Mouse (Mus musculus) heart, adult 2 months (tissue): Measurements from ENCODE around the gene Ngb. TPM values are rescaled to one million over a fixed set of nuclear protein-coding genes. Genes with fewer than 3 reads are reported as not detected.

Experiments
- DNase-seq, 2 experiments: peaks; one replicate each; pipeline ENCODE4 v3.0.0; 2021
- H3K27ac ChIP-seq: fragments of 200-600 bp; 2 replicates; pipeline ENCODE4 v1.8.1; 2022
- H3K27me3 ChIP-seq: fragments of 200-500 bp; 2 replicates; pipeline ENCODE4 v1.6.1; 2012; ENCODE audit warnings: mild to moderate bottlenecking, low read length, inconsistent platforms, mixed read lengths; ENCODE audit not compliant: control insufficient read depth, insufficient read depth
- H3K36me3 ChIP-seq: fragments of 200-500 bp; 2 replicates; pipeline ENCODE4 v1.6.1; 2012; ENCODE audit warnings: low read length, inconsistent platforms; ENCODE audit not compliant: control insufficient read depth, insufficient read depth
- H3K4me1 ChIP-seq: fragments of 200-500 bp; 2 replicates; pipeline ENCODE4 v1.6.1; 2011; ENCODE audit warnings: low read length; ENCODE audit not compliant: control insufficient read depth, insufficient read depth
- H3K4me3 ChIP-seq: fragments of 200-600 bp; 2 replicates; pipeline ENCODE4 v1.8.1; 2022
- H3K79me2 ChIP-seq: fragments of 200-500 bp; replicated peaks from 2 replicates; pipeline ENCODE4 v1.6.1; 2012; ENCODE audit warnings: mild to moderate bottlenecking, inconsistent platforms, low read length, moderate library complexity, mixed read lengths; ENCODE audit not compliant: control insufficient read depth, insufficient read depth
- H3K9ac ChIP-seq: fragments of 200-500 bp; 2 replicates; pipeline ENCODE4 v1.6.1; 2012; ENCODE audit warnings: low read depth, mild to moderate bottlenecking, control low read depth, inconsistent platforms, low read length, mixed read lengths
- CTCF ChIP-seq: fragments of 200-600 bp; IDR thresholded peaks from 2 replicates; pipeline ENCODE4 v1.8.1; 2022; ENCODE audit warnings: antibody characterized with exemption, mild to moderate bottlenecking, moderate library complexity
- EP300 ChIP-seq: fragments of 200-500 bp; IDR thresholded peaks from 2 replicates; pipeline ENCODE4 v1.6.1; 2011; ENCODE audit warnings: low read depth, low read length, control low read depth; ENCODE audit not compliant: insufficient read depth
- POLR2A ChIP-seq: fragments of 200-500 bp; IDR thresholded peaks from 2 replicates; pipeline ENCODE4 v1.6.1; 2011; ENCODE audit warnings: mild to moderate bottlenecking, low read depth, low read length, control low read depth; ENCODE audit not compliant: insufficient read depth
- WGBS: fragments of 180-500 bp; shearing (Covaris S2); methylation state at CpG from one replicate; pipeline ENCODE4 v1.1.7; 2018; 5-methylcytosine and 5-hydroxymethylcytosine counted together
- intact Hi-C: fragments of 180-260 bp; cut with DNase I; formaldehyde crosslinking; loops from one replicate; pipeline ENCODE4 v1.15.1; 2025
- polyA plus RNA-seq: library from polyadenylated mRNA; depleted of rRNA; stranded (reverse); fragments of >200 nt; gene quantifications from 2 replicates; pipeline ENCODE4 v1.2.3, GENCODE M21; 2012
- total RNA-seq, 2 experiments: library from RNA; stranded (reverse); gene quantifications; 2 replicates each; pipeline ENCODE4 v1.2.3; 2021

The Ngb gene
- total and polyA plus RNA-seq, 3 experiments, result 0.14 TPM; not detected in 2

- WGBS, result 64% methylated on average over 4 of the region's 4 CpGs
- intact Hi-C loops, result no loop called here
- TF ChIP-seq CTCF (no peak), EP300 (no peak), POLR2A (no peak)
Measured at GRCm38 (mm10) chr12:87104796-87105195, 2.5 kb upstream of the Ngb start.

GRCm38 (mm10) chr12:87103471-87103870, 1.1 kb upstream of the Ngb start:
- Histone ChIP-seq H3K36me3 (no peaks in the 10 kb centered on the region), H3K9ac (no peak overlapping the region), H3K27me3 (peaks cover 5% of the 10 kb centered on the region; the same call in 1 of the 2 replicates), H3K4me1 (no peaks in the 10 kb centered on the region), H3K27ac (no peak overlapping the region), H3K4me3 (no peak overlapping the region), H3K79me2 (no peaks in the 10 kb centered on the region)
- intact Hi-C loops, result no loop called here
- WGBS, result 83% methylated on average over 4 of the region's 4 CpGs
- DNase-seq, result no peak
- no peak for TF ChIP-seq POLR2A
- no peak for TF ChIP-seq EP300
- TF ChIP-seq CTCF, result no peak

More at GRCm38 (mm10) chr12:87104796-87105195, 2.5 kb upstream of the Ngb start:
- no peak for DNase-seq
- Histone ChIP-seq H3K4me1 (no peaks in the 10 kb centered on the region), H3K27ac (no peak overlapping the region), H3K36me3 (no peaks in the 10 kb centered on the region), H3K9ac (no peak overlapping the region), H3K4me3 (no peak overlapping the region), H3K27me3 (peaks cover 5% of the 10 kb centered on the region; the same call in 1 of the 2 replicates), H3K79me2 (no peaks in the 10 kb centered on the region)

DNA sequence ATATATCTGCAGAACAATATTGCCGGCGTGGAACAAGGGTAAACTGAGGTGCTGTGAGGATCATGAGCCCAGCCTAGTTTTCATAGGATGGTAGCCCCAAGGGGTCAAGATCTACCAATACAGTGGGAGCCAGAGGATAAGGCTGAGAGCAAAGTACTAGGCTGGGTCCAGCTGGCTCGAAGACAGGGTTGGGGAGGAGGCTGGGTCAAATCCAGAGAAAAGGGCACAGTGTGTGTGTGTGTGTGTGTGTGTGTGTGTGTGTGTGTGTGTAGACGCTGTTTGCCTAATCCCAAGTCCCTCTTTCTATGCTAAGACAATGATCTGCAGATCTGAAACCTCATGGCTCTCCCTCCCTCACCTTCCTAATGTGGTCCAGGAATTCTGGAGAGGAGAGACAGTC, 2.0 kb downstream of the Ngb start:
- H3K9ac ChIP-seq, result no peak overlapping the region
- H3K4me3 ChIP-seq, result no peak overlapping the region
- intact Hi-C loops, result no loop called here
- no peak for TF ChIP-seq EP300
- TF ChIP-seq POLR2A, result no peak
- no peak for TF ChIP-seq CTCF
- no peaks in the 10 kb centered on the region for H3K79me2 ChIP-seq
- H3K27me3 ChIP-seq, result peaks cover 5% of the 10 kb centered on the region; the same call in 1 of the 2 replicates
- 76% methylated on average over 4 of the region's 4 CpGs for WGBS
- no peak for DNase-seq
- H3K4me1 ChIP-seq, result no peaks in the 10 kb centered on the region
- H3K27ac ChIP-seq, result no peak overlapping the region
- no peaks in the 10 kb centered on the region for H3K36me3 ChIP-seq

DNA sequence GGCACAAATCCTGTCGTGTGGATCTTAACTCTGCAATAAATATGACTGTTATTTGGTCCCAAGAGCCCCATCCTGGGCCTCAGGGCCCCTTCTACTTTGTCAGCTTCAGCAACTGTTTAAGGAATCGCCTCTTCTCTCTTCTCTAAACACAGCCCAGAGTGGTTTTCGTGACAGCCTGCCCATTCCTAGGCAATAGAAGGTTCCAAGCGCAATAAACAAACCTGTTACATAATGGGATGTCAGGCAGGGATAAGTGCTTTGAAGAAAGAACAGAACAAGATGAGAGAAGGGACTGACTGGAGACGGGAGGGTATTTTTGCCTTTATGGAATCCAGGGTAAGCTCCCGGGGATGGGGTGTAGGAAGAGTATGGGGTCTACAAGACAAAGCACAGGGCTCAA, 8.7 kb downstream of the Ngb start:
- no peaks in the 10 kb centered on the region for H3K4me1 ChIP-seq
- H3K36me3 ChIP-seq, result no peaks in the 10 kb centered on the region
- H3K79me2 ChIP-seq, result no peaks in the 10 kb centered on the region
- no peaks in the 10 kb centered on the region for H3K27me3 ChIP-seq
- intact Hi-C loops, result no loop called here
- no peak overlapping the region for H3K27ac ChIP-seq
- H3K4me3 ChIP-seq, result no peak overlapping the region
- DNase-seq, result no peak
- no peak for TF ChIP-seq POLR2A
- 70% methylated on average over 6 of the region's 6 CpGs for WGBS
- no peak overlapping the region for H3K9ac ChIP-seq

DNA sequence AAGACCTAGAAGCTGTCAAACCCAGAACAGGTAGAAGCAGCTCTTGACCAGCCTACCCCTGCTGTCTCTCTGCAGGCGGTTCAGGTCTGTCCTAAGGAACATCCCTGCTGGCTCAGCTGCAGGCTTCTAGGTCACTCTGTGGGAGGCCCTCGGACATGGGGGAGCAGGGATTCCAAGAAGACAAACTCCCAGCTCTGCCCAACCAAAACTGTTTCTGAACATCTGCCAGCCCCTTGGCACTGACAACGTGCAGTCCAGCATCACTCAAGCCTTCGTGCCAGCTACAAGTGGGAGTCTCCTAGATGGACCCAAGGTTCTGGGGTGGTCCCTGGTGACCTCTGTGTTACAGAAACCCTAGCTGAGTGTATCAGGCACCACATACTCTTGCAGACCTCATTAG, 9.1 kb downstream of the Ngb start:
- TF ChIP-seq POLR2A, result no peak
- TF ChIP-seq EP300, result no peak
- TF ChIP-seq CTCF, result no peak
- Histone ChIP-seq H3K36me3 (no peaks in the 10 kb centered on the region), H3K27ac (no peak overlapping the region), H3K27me3 (no peaks in the 10 kb centered on the region), H3K79me2 (no peaks in the 10 kb centered on the region), H3K4me1 (no peaks in the 10 kb centered on the region), H3K9ac (no peak overlapping the region), H3K4me3 (no peak overlapping the region)
- peak in 1 of 2 experiments; percentile 9 for DNase-seq
- intact Hi-C loops, result no loop called here
- 63% methylated on average over 4 of the region's 4 CpGs for WGBS

- TF ChIP-seq CTCF (no peak), POLR2A (no peak), EP300 (no peak)
- H3K9ac ChIP-seq, result no peak overlapping the region
- H3K27me3 ChIP-seq, result no peaks in the 10 kb centered on the region
- intact Hi-C loops, result no loop called here
- no peaks in the 10 kb centered on the region for H3K79me2 ChIP-seq
- DNase-seq, result no peak
- H3K36me3 ChIP-seq, result no peaks in the 10 kb centered on the region
- 64% methylated on average over 2 of the region's 2 CpGs for WGBS
- H3K27ac ChIP-seq, result no peak overlapping the region
- H3K4me3 ChIP-seq, result no peak overlapping the region
- no peaks in the 10 kb centered on the region for H3K4me1 ChIP-seq
Measured at GRCm38 (mm10) chr12:87091916-87092315, 10.4 kb downstream of the Ngb start.
